Mouse (Mus musculus): ENCODE measurements around the gene Slc16a3. TPM values are rescaled to one million over a fixed set of nuclear protein-coding genes. Genes with fewer than 3 reads are reported as not detected.

The Slc16a3 gene
- polyA plus RNA-seq, 1 experiment from 2014 or later, result 10.9 TPM

DNA sequence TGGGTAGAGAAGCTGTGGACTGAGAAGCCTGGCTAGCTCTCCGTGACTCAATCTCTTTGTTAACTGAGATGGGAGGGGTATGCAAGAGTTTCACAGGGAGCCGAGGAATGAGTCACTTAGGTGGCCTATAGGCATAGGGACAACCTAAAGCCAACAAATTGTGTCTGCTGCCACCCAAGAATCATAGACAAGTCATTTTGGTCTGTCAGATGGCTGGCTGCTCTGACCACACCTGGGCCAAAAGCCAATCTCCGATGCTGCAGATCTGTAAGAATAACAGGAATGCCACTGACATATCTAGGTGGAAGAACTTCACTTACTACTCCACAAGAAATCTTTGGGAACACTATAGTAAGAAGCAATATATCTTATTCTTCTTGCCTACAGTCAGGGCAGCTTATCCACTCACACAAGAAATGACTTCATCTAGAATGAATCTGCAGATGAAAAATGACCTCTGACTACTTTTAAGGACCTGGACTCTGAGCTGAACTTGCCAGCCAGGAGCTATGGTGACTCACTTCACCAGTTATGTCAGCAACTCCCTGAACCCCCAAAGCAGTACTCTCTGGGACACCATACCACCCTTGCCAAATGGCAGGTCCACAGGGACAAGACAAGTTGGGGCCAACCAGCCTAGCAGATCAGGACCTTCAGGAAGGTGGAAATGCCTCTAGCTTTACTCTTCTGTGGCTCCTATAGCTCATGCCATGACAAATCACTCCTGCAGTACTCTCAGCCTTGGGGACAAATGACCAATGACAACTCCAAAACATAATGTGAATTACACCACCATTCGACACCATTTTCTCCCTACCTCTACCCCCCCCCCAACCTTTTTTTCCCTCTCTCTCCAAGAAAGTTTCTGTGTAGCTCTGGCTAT is 36.4 kb downstream of the Slc16a3 start:
- Histone ChIP-seq H3K36me3 (peaks cover 39% of the 10 kb centered on the region), H3K9me3 (no peaks in the 10 kb centered on the region), H3K27ac (replicated peaks) (no peak overlapping the region), H3K27me3 (no peaks in the 10 kb centered on the region), H3K4me2 (no peak overlapping the region), H3K9ac (no peak overlapping the region), H3K4me3 (no peak overlapping the region), H3K4me1 (replicated peaks) (peaks cover 47% of the 10 kb centered on the region)
- no peak for ATAC-seq (ENCODE audit: low FRiP score, low read depth)
- WGBS, result 82% methylated on average over 4 of the region's 4 CpGs

DNA sequence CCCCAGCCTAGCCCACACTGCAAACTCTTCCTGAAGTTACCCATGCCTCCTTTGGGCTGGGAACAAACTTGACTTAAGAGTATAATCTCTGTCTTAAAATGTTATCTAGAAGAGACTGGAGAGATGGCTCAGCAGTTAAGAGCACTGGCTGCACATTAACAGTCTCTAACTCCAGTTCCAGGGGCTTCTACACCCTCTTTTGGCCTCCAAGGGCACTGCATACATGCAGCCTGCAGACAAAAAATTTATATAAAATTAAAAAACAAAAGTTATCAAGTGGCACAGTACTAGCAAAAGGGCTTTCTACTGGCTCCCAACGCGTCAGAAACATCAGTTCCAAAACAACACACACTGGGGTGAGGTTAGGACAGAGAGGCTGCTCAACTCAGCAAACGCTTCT is 39.3 kb downstream of the Slc16a3 start:
- 81% methylated on average over 3 of the region's 3 CpGs for WGBS
- peaks cover 64% of the 10 kb centered on the region for H3K4me1 ChIP-seq (replicated peaks)
- H3K4me3 ChIP-seq, result no peak overlapping the region

DNA sequence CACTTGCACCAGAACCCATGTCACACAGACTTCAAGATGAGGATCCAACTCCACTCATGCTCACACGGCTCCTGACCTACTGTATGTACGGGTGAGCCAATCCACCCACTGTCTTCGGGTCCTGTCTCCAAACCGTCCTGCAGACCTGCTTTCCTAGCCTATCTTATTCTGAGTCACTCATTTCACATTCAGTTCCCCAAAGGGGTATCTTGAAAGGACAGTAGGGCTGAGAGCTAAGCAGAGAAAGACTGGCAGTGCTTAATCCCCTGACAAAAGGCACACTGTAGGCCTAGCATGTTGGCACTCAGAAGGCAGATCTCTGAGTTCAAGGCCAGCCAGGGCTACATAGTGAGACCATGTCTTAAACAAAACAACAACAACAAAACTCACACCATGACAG is 40.1 kb downstream of the Slc16a3 start:
- ATAC-seq (ENCODE audit: low FRiP score, low read depth), result no peak
- Histone ChIP-seq H3K4me1 (replicated peaks) (peaks cover 71% of the 10 kb centered on the region), H3K9me3 (no peaks in the 10 kb centered on the region), H3K27ac (replicated peaks) (no peak overlapping the region), H3K36me3 (peaks cover 10% of the 10 kb centered on the region; the same call in 1 of the 2 replicates), H3K4me2 (peak overlapping the region; percentile 87), H3K27me3 (no peaks in the 10 kb centered on the region), H3K9ac (no peak overlapping the region), H3K4me3 (peak overlapping the region; percentile 100; the same call in 1 of the 2 replicates)
- WGBS, result 86% methylated on average over 4 of the region's 4 CpGs

More for the DNA sequence above, 39.3 kb downstream of the Slc16a3 start:
- Histone ChIP-seq H3K9ac (no peak overlapping the region), H3K9me3 (no peaks in the 10 kb centered on the region), H3K27ac (replicated peaks) (no peak overlapping the region), H3K36me3 (peaks cover 16% of the 10 kb centered on the region), H3K27me3 (no peaks in the 10 kb centered on the region), H3K4me2 (no peak overlapping the region)
- no peak for ATAC-seq (ENCODE audit: low FRiP score, low read depth)

DNA sequence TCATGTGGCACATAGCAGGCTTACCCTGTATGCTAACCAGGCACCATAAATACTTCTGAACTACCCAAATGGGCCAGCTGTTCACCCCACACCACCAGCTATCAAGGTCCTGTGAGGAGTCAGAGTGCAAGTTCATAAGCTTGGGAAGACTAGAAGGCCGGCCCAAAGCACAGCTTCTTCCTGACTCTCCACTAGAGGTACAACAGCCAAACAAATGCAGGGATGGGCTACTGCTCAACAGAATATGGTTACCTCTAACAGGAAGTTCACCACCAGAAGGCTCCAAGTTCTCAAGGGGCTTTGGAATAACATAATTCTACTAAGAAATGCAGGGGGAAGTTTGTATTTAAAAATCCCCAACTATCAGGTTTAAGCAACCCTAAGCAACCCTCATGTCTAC is 41.2 kb downstream of the Slc16a3 start:
- Histone ChIP-seq H3K27ac (replicated peaks) (peak overlapping the region; percentile 96; the same call in 1 of the 2 replicates), H3K4me1 (replicated peaks) (peaks cover 66% of the 10 kb centered on the region), H3K36me3 (peaks cover 10% of the 10 kb centered on the region; the same call in 1 of the 2 replicates), H3K27me3 (no peaks in the 10 kb centered on the region), H3K4me2 (peak overlapping the region; percentile 87), H3K9ac (peak overlapping the region; percentile 99), H3K4me3 (peak overlapping the region; percentile 100), H3K9me3 (no peaks in the 10 kb centered on the region)
- WGBS, result 32% methylated on average over 1 of the region's 1 CpGs
- no peak for ATAC-seq (ENCODE audit: low FRiP score, low read depth)

DNA sequence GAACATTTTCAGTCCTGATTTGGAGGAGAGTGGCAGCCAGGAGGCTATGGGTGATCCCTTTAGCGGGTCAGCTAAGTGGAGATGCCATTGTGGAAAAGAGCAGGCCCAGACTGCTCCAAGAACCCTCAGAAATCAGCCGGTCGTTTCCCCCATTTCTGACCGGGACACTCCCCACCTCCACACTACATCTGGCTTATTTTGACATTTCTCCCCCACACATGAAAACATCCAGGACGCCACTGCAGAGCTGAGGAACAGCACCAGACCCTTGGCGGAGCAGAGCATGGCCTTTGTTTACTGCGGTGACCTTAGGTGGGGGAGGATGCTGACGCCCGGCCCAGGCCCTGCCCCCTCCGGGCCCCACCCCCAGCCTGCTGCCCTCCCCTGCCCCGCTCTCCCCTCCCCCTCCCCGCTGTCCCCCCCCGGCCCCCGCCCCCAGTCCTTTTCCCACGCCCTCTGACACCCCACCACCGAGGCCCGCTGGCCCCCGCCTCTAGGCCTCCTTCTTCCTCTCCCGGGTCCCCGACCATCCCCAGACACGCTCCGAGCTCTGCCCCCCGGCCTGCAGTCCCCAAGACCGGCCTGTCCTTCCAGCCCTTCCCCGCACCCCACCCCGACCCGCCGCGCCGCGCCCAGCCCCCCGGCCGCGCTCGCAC is 42.0 kb downstream of the Slc16a3 start:
- peak overlapping the region; percentile 100 for H3K4me3 ChIP-seq
- no peaks in the 10 kb centered on the region for H3K9me3 ChIP-seq
- peak overlapping the region; percentile 96 for H3K27ac ChIP-seq (replicated peaks)
- 0% methylated on average over 25 of the region's 35 CpGs for WGBS
- H3K9ac ChIP-seq, result peak overlapping the region; percentile 99
- H3K4me2 ChIP-seq, result peak overlapping the region; percentile 87
- H3K4me1 ChIP-seq (replicated peaks), result peaks cover 65% of the 10 kb centered on the region
- peak; percentile 46; the same call in 1 of the 2 replicates for ATAC-seq (ENCODE audit: low FRiP score, low read depth)
- peaks cover 10% of the 10 kb centered on the region; the same call in 1 of the 2 replicates for H3K36me3 ChIP-seq
- H3K27me3 ChIP-seq, result no peaks in the 10 kb centered on the region

DNA sequence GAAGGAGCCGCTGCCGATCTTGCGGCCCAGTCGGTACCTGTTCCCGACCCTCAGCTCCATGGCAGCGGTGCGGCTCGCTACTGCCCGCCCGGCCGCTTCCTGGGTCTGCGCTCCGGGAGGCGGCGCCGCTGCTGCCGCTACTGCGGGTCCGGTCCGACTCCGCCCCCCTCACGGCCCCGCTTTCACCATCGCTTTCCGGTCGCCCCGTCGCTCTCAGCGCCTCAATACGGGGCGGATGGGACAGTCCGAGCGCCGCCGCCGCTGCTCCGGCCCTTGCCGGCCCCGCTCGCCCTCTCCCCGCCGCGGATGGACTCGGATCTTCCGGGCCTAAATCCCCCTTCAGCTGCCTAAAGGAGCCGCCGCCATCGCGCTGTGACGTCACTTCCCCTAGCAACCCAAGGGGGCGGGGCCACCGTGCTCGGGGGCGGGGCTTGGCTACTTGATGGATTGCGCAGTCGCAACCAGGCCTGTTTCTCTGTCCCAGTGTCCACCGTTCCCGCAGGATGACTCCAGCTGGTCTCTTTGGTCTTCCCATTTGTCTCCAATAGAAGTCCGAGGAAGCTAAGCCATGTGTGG is 42.8 kb downstream of the Slc16a3 start, which contains the start of gene Csnk1d:
Csnk1d (minus strand) TSS at position 380 of the 576 bp plus-strand sequence.
- Histone ChIP-seq H3K4me2 (peak within 1 kb of the TSS; percentile 87), H3K4me3 (peak within 1 kb of the TSS; percentile 100), H3K36me3 (peaks cover 4% of the 10 kb centered on the region; the same call in 1 of the 2 replicates), H3K9ac (peak within 1 kb of the TSS; percentile 99), H3K9me3 (no peaks in the 10 kb centered on the region), H3K27me3 (no peaks in the 10 kb centered on the region), H3K27ac (replicated peaks) (peak within 1 kb of the TSS; percentile 96), H3K4me1 (replicated peaks) (peaks cover 63% of the 10 kb centered on the region)
- 0% methylated on average over 49 of the region's 59 CpGs for WGBS
- ATAC-seq (ENCODE audit: low FRiP score, low read depth), result peak; percentile 91

DNA sequence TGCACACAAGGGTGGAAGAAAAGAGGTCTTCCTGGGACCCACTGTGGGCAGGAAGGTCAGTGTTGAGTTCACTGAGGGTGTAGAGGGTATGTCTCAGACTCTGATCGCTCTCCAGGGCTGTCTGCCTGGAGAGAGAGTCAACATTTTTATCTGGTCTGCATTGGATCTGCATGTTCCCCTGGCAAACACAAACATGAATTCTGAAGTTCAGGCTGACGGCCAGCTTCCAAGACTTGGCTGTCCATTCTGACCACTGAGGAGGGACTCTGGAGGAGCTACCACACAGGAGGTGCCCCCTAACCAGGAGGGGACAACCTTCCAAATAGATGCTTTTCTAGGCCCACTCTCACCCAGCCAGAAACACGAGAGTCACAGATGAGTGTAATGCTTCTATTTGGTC is 43.5 kb downstream of the Slc16a3 start:
- peak overlapping the region; percentile 100 for H3K4me3 ChIP-seq
- H3K4me2 ChIP-seq, result peak overlapping the region; percentile 87
- H3K9me3 ChIP-seq, result no peaks in the 10 kb centered on the region
- H3K27ac ChIP-seq (replicated peaks), result peak overlapping the region; percentile 96
- peaks cover 57% of the 10 kb centered on the region for H3K4me1 ChIP-seq (replicated peaks)
- H3K27me3 ChIP-seq, result no peaks in the 10 kb centered on the region
- 75% methylated on average over 3 of the region's 3 CpGs for WGBS
- no peaks in the 10 kb centered on the region for H3K36me3 ChIP-seq
- peak overlapping the region; percentile 52 for H3K9ac ChIP-seq
- no peak for ATAC-seq (ENCODE audit: low FRiP score, low read depth)

DNA sequence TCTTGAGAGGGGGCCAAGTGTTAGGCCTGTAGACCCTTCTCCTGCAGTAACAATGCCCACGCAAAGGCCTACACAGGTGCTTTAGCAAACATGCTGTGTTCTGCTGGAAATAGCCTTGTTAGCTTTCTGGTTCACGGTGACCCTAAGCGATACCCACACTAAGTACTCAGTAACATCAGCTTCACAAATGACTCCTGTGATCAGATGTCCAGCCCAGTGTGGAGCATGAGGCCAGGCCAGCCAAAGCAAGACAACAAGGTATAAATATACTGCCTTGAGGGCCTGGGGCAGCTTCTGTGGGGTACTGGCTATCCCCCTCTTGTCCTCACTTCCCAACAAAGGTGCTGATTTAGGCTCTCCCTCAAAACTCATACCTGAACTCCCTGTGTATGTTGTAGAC is 44.8 kb downstream of the Slc16a3 start:
- Histone ChIP-seq H3K9ac (no peak overlapping the region), H3K36me3 (no peaks in the 10 kb centered on the region), H3K4me3 (no peak overlapping the region), H3K4me2 (no peak overlapping the region), H3K9me3 (no peaks in the 10 kb centered on the region), H3K27me3 (no peaks in the 10 kb centered on the region), H3K27ac (replicated peaks) (no peak overlapping the region), H3K4me1 (replicated peaks) (peaks cover 44% of the 10 kb centered on the region)
- ATAC-seq (ENCODE audit: low FRiP score, low read depth), result no peak
- WGBS, result 96% methylated on average over 3 of the region's 3 CpGs

DNA sequence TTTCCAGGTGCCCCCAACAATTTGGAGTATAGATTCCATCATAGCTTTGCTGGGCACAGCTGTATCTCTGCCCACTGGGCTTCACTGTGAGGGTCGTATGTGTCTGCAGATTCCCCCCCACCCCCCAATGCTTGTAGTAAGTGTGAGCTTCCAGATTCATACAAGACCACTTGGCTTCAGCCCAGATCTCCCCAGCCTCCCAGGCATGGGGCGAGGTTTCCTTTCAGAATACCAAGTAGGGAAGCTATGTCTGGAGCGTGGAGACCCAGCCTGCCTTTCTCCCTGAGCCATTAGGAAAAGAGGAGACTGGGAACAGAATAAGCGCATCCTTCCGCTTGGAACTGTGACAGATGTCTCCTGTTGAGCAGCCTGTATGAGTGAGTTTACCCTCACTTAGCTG is 45.3 kb downstream of the Slc16a3 start:
- ATAC-seq (ENCODE audit: low FRiP score, low read depth), result no peak
- H3K4me1 ChIP-seq (replicated peaks), result peaks cover 39% of the 10 kb centered on the region
- 54% methylated on average over 5 of the region's 5 CpGs for WGBS

DNA sequence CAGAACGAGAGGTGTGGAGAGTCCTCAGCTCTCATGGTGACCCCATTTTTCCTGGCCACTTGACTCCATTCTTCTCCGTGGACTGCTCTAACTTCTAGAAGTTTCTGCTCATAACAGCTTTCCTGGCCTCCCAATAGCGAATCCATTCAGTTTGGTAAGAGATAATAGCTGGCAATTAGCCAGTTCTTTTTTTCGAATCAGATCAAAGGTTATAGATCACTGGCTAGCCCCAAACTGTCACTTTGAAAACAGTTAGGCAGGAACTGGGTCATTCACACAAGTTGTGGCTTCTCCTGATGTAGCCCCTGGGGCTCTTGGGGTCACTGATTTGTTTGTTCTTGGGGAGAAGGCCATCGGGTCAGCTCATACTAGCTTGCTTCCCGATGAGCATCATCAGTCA is 46.5 kb downstream of the Slc16a3 start:
- no peak overlapping the region for H3K4me2 ChIP-seq
- 86% methylated on average over 6 of the region's 6 CpGs for WGBS
- H3K4me3 ChIP-seq, result no peak overlapping the region
- no peak for ATAC-seq (ENCODE audit: low FRiP score, low read depth)
- no peak overlapping the region for H3K9ac ChIP-seq
- H3K27ac ChIP-seq (replicated peaks), result no peak overlapping the region
- no peaks in the 10 kb centered on the region for H3K9me3 ChIP-seq
- peaks cover 28% of the 10 kb centered on the region for H3K4me1 ChIP-seq (replicated peaks)
- no peaks in the 10 kb centered on the region for H3K27me3 ChIP-seq
- no peaks in the 10 kb centered on the region for H3K36me3 ChIP-seq

More for the DNA sequence above, 45.3 kb downstream of the Slc16a3 start:
- Histone ChIP-seq H3K27ac (replicated peaks) (no peak overlapping the region), H3K4me3 (no peak overlapping the region), H3K36me3 (no peaks in the 10 kb centered on the region), H3K9me3 (no peaks in the 10 kb centered on the region), H3K27me3 (no peaks in the 10 kb centered on the region), H3K9ac (no peak overlapping the region), H3K4me2 (no peak overlapping the region)

DNA sequence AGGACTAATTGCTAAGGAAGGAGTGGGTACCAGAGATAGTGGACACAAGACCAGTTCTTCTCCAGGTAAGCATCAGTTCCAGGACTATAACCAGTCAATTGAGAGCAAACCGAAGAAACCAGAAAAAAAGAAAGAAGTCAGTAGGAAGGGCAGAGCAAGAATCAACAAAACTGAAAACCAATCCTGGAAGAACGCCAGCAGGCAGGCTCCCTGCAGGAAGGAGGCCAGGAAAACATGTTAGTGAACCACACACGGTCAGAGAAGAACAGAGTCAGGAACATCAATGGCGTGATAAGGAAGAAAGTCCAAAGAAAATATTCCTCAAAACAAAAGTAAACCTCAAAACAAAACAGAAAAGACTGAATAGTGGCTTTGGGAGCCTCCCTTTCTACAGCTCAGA is 53.7 kb downstream of the Slc16a3 start:
- Histone ChIP-seq H3K27ac (replicated peaks) (no peak overlapping the region), H3K27me3 (no peaks in the 10 kb centered on the region), H3K9ac (no peak overlapping the region), H3K4me1 (replicated peaks) (no peaks in the 10 kb centered on the region), H3K4me2 (no peak overlapping the region), H3K9me3 (no peaks in the 10 kb centered on the region), H3K4me3 (no peak overlapping the region), H3K36me3 (no peaks in the 10 kb centered on the region)
- WGBS, result 71% methylated on average over 4 of the region's 4 CpGs
- ATAC-seq (ENCODE audit: low FRiP score, low read depth), result no peak

DNA sequence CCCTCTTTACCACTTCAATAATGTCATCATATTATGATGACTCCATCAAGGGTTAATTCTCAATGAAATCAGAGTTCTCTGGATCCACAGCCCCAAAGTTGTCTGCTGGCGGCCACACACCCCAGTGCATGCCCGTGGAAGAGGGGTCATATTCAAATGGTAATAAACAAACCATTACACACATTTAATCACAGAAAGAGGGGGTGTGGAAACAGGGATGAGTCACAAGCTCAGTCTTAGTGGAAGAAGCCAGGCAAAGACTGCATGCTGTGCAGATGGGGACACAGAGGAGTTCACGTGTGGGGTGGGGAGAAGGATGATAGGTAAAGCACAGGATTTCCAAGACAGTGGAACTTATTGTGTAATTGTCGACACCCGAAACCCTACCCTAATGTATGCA is 56.0 kb downstream of the Slc16a3 start:
- H3K9me3 ChIP-seq, result no peaks in the 10 kb centered on the region
- no peak for ATAC-seq (ENCODE audit: low FRiP score, low read depth)
- H3K4me3 ChIP-seq, result no peak overlapping the region
- no peak overlapping the region for H3K27ac ChIP-seq (replicated peaks)
- WGBS, result 50% methylated on average over 5 of the region's 5 CpGs
- H3K9ac ChIP-seq, result no peak overlapping the region
- H3K36me3 ChIP-seq, result no peaks in the 10 kb centered on the region
- no peaks in the 10 kb centered on the region for H3K4me1 ChIP-seq (replicated peaks)
- H3K27me3 ChIP-seq, result no peaks in the 10 kb centered on the region
- no peak overlapping the region for H3K4me2 ChIP-seq

Measured in hindbrain, embryonic 15.5 days (tissue).